Mouse (Mus musculus) embryonic stem cell, embryonic (primary cell): ENCODE results near the gene Scaper.

Source experiments
- CTCF ChIA-PET, 4 experiments: fragments of 300-600 bp in 2 of 4; fragments of 350-600 bp in 2 of 4; sonication (Branson Sonifier 250); formaldehyde crosslinking; loops; one replicate each; lab custom pipeline; 2022; ENCODE audit warnings: inconsistent platforms in 2 of 4; lab: Charles Lee
- POLR2A ChIA-PET, 4 experiments: fragments of 300-600 bp in 2 of 4; fragments of 350-600 bp in 2 of 4; sonication (Branson Sonifier 250); formaldehyde crosslinking; loops; one replicate each; lab custom pipeline; 2022; ENCODE audit warnings: antibody characterized with exemption in 4 of 4, inconsistent platforms in 1 of 4; lab: Charles Lee

Scaper gene

GRCm38 (mm10) chr9:55511521-55511993, 426.4 kb downstream of the Scaper start:
- POLR2A ChIA-PET: interaction anchor here (0.6 to 1.9 kb wide), 27 partner anchors 9 to 1023 kb away, joined by 3 to 13 read pairs (median 3); partner anchors contain the start of gene Scaper (in 2 of the 4)
- CTCF ChIA-PET: interaction anchor here in 1 of 4 experiments (2.5 kb wide), 1 partner anchor 14 kb away, joined by 6 read pairs; no protein-coding TSS in a partner anchor

DNA sequence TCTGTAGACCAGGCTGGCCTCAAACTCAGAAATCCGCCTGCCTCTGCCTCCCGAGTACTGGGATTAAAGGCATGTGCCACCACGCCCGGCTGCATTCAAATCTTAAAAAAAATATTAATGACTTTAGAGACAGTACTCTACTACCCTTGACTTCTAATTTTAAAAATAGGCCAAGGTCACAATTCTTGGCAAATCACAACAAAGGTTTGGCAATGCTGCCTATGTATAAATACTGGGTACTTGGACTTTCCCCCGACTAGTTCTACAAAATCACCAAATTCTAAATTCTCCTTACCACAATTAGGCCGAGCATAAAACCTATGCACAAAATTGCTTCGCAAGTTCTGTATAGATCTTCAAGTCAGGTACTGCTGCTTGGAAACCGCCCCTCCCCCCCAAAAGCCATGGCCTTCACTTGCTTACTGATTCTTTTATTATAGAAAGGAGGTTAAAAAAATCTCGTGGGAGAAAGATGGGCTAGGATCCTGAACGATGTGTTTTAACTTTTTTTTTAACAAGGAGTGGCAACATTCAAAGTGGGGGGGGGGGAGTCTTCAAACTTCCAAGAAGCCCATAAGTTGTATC, 427.2 kb downstream of the Scaper start:
- ChIA-PET POLR2A (interaction anchor here in 2 of 4 experiments (0.8 to 1.7 kb wide), 5 partner anchors 9 to 642 kb away, joined by 3 to 4 read pairs (median 3); no protein-coding TSS in a partner anchor), CTCF (no interaction called here)

DNA sequence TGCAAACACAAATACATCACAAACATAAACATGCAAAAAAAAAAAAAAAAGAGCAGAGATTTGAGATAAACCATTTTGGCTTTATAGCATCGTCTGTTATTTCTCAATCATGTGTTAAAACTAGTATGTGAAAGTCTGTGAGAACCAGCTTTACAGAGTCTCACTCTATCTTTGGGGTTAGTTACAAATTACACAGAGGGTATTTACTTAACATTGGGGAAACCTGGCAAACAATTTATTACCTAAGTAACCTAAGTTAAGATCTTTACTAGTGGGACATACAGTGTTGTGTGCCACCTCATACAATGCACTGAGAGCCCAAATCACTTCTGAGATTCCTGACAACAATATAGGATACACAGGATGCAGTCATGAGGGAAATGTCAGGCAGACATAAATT, 428.2 kb downstream of the Scaper start:
- CTCF ChIA-PET: no interaction called here

DNA sequence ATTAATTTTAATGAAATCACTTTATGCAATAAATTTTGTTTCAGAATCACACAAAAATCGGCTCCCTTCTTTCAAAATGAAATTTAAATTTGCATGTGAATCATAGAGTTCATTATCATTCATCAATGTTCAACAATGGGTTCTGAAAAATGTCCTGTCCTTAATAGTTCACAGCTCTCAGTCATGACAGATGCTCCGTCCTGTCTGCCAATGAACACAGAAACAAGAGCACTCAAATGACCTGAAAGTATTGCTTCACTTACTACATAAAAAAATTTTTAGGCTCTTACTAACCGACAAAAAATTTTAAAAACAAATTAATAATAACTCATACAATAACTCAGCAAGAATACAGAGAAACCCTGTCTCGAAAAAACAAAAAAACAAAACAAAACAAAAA, 429.2 kb downstream of the Scaper start:
- ChIA-PET CTCF (no interaction called here), POLR2A (interaction anchor here in 1 of 4 experiments (1.1 kb wide), 1 partner anchor 77 kb away, joined by 4 read pairs; no protein-coding TSS in a partner anchor)

More for the DNA sequence above, 428.2 kb downstream of the Scaper start:
- POLR2A ChIA-PET: interaction anchor here in 2 of 4 experiments (0.6 to 0.7 kb wide), 2 partner anchors 46 to 428 kb away, joined by 3 read pairs; partner anchors contain the start of gene Scaper (in 1 of the 2)

GRCm38 (mm10) chr9:55507922-55508321, 430.0 kb downstream of the Scaper start:
- ChIA-PET POLR2A (interaction anchor here in 1 of 4 experiments (1.1 kb wide), 1 partner anchor 76 kb away, joined by 4 read pairs; no protein-coding TSS in a partner anchor), CTCF (interaction anchor here in 1 of 4 experiments (0.6 kb wide), 2 partner anchors 576 to 993 kb away, joined by 3 to 4 read pairs; no protein-coding TSS in a partner anchor)
